Mouse (Mus musculus) gastrocnemius, adult 8-10 months (tissue): ENCODE measurements around the gene Adh1. TPM values are rescaled to one million over a fixed set of nuclear protein-coding genes. Genes with fewer than 3 reads are reported as not detected.
A peak's percentile ranks its signal among the peaks of the same experiment; 100 is the strongest.

Experiments
- DNase-seq, 2 experiments: peaks; one replicate each; pipeline ENCODE4 v3.0.0; 2022; ENCODE audit warnings: low spot score in 2 of 2
- total RNA-seq, 4 experiments: library from RNA; stranded (reverse); gene quantifications; 2 replicates each; pipeline ENCODE4 v1.2.4; 2022

Gene Adh1
- total RNA-seq, 4 experiments from 2014 or later: 14.7 to 36.9 (median 23.9) TPM

GRCm38 (mm10) chr3:138240942-138241341 lies 19.8 kb upstream of the Adh1 start:
- DNase-seq: no peak

GRCm38 (mm10) chr3:138241371-138241770 lies 19.4 kb upstream of the Adh1 start:
- DNase-seq: no peak

- no peak for DNase-seq
These were observed 18.6 kb upstream of the Adh1 start for GRCm38 (mm10) chr3:138242021-138242726.

GRCm38 (mm10) chr3:138242933-138243332 lies 17.9 kb upstream of the Adh1 start:
- DNase-seq: no peak

- DNase-seq: no peak
These were observed 16.4 kb upstream of the Adh1 start for GRCm38 (mm10) chr3:138244338-138244874.

- DNase-seq: no peak
These were observed 14.2 kb upstream of the Adh1 start for GRCm38 (mm10) chr3:138246511-138247020.

- no peak for DNase-seq
These were observed 13.6 kb upstream of the Adh1 start for GRCm38 (mm10) chr3:138247241-138247640.

GRCm38 (mm10) chr3:138248011-138248410 lies 12.8 kb upstream of the Adh1 start:
- no peak for DNase-seq

GRCm38 (mm10) chr3:138248746-138249145 lies 12.0 kb upstream of the Adh1 start:
- DNase-seq: peak; percentile 60 to 66

- no peak for DNase-seq
These were observed 9.6 kb upstream of the Adh1 start for GRCm38 (mm10) chr3:138251156-138251555.

GRCm38 (mm10) chr3:138254205-138254604 lies 6.6 kb upstream of the Adh1 start:
- DNase-seq: no peak

GRCm38 (mm10) chr3:138255366-138255765 lies 5.4 kb upstream of the Adh1 start:
- no peak for DNase-seq

GRCm38 (mm10) chr3:138255780-138256550 lies 4.8 kb upstream of the Adh1 start:
- no peak for DNase-seq

- DNase-seq: no peak
These were observed 1.8 kb downstream of the Adh1 start for GRCm38 (mm10) chr3:138262568-138262967.

GRCm38 (mm10) chr3:138263154-138263930 lies 2.6 kb downstream of the Adh1 start:
- no peak for DNase-seq

GRCm38 (mm10) chr3:138264648-138265047 lies 3.9 kb downstream of the Adh1 start:
- DNase-seq: no peak

GRCm38 (mm10) chr3:138270507-138270906 lies 9.7 kb downstream of the Adh1 start:
- peak in 1 of 2 experiments; percentile 20 for DNase-seq

GRCm38 (mm10) chr3:138271297-138271696 lies 10.5 kb downstream of the Adh1 start:
- DNase-seq: no peak

- no peak for DNase-seq
These were observed 12.3 kb downstream of the Adh1 start for GRCm38 (mm10) chr3:138273080-138273479.

- DNase-seq: no peak
These were observed 14.3 kb downstream of the Adh1 start for GRCm38 (mm10) chr3:138275100-138275499.

GRCm38 (mm10) chr3:138282556-138282955 lies 21.8 kb downstream of the Adh1 start:
- no peak for DNase-seq
